Mouse (Mus musculus) liver, adult 2 months (tissue): ENCODE results near the gene Kif3a. TPM values are rescaled to one million over a fixed set of nuclear protein-coding genes. Genes with fewer than 3 reads are reported as not detected.

Experiments used
- DNase-seq: peaks from one replicate; pipeline ENCODE4 v3.0.0-alpha.2; 2011; ENCODE audit warnings: low read depth, low spot score; ENCODE audit errors: extremely low read depth
- H3K27ac ChIP-seq: fragments of 200-500 bp; replicated peaks from 2 replicates; pipeline ENCODE4 v1.5.1; 2012; ENCODE audit warnings: low read depth, mild to moderate bottlenecking, control low read depth, inconsistent platforms, low read length; ENCODE audit not compliant: insufficient read depth
- H3K27me3 ChIP-seq: fragments of 200-500 bp; 2 replicates; pipeline ENCODE4 v1.6.1; 2012; ENCODE audit warnings: mild to moderate bottlenecking, moderate library complexity, low read length, inconsistent platforms; ENCODE audit not compliant: control insufficient read depth, insufficient read depth
- H3K36me3 ChIP-seq: fragments of 200-500 bp; 2 replicates; pipeline ENCODE4 v1.6.1; 2012; ENCODE audit warnings: low read length, inconsistent platforms; ENCODE audit not compliant: control insufficient read depth, insufficient read depth
- H3K4me1 ChIP-seq: fragments of 200-500 bp; 2 replicates; pipeline ENCODE4 v1.6.1; 2011; ENCODE audit warnings: low read length; ENCODE audit not compliant: control insufficient read depth, insufficient read depth
- H3K4me3 ChIP-seq: fragments of 200-500 bp; 2 replicates; pipeline ENCODE4 v1.5.1; 2011; ENCODE audit warnings: low read depth, mild to moderate bottlenecking, control low read depth, low read length, moderate library complexity; ENCODE audit not compliant: insufficient read depth
- H3K79me2 ChIP-seq: fragments of 200-500 bp; 2 replicates; pipeline ENCODE4 v1.6.1; 2012; ENCODE audit warnings: inconsistent platforms, mild to moderate bottlenecking, low read length, moderate library complexity; ENCODE audit not compliant: control insufficient read depth, insufficient read depth
- H3K9ac ChIP-seq: fragments of 200-500 bp; 2 replicates; pipeline ENCODE4 v1.6.1; 2012; ENCODE audit warnings: low read depth, mild to moderate bottlenecking, control low read depth, inconsistent platforms, low read length
- CTCF ChIP-seq: fragments of 200-500 bp; IDR thresholded peaks from 2 replicates; pipeline ENCODE4 v1.5.1; 2011; ENCODE audit warnings: low read depth, low read length, control low read depth
- POLR2A ChIP-seq: fragments of 200-500 bp; IDR thresholded peaks from 2 replicates; pipeline ENCODE4 v1.6.1; 2011; ENCODE audit warnings: low read length, control low read depth; ENCODE audit not compliant: insufficient read depth; ENCODE audit errors: extremely low read depth
- WGBS: fragments of 180-500 bp; shearing (Covaris S2); methylation state at CpG from one replicate; pipeline ENCODE4 v1.1.7; 2018; 5-methylcytosine and 5-hydroxymethylcytosine counted together
- polyA plus RNA-seq: library from polyadenylated mRNA; depleted of rRNA; stranded (reverse); fragments of >200 nt; gene quantifications from 2 replicates; pipeline ENCODE4 v1.2.3, GENCODE M21; 2012
- total RNA-seq: library from RNA; depleted of rRNA; stranded (reverse); fragments of >200 nt; gene quantifications from 2 replicates; pipeline ENCODE4 v1.2.3, GENCODE M21; 2014

Gene Kif3a
- total and polyA plus RNA-seq, 2 experiments = 1.2 to 2.7 TPM

DNA sequence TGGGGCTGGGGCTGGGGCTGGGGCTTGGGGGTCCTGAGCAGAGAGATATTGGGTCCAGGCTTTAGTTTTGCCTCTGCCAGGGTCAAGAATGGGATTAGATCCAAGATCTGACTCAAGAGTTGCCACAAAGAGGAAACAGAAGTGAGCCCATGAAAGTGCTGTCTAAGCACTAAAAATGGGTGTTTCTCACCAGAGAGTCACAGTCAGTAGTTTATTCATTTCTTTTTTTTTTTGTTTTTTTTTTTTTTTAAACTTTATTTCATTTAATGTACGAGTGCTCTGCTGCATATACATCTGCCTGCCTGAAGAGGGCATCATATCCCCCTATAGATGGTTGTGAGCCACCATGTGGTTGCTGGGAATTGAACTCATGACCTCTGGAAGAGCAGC, 35.0 kb upstream of the Kif3a start:
- Histone ChIP-seq H3K9ac (no peak overlapping the region), H3K27me3 (no peaks in the 10 kb centered on the region), H3K79me2 (no peaks in the 10 kb centered on the region), H3K27ac (no peak overlapping the region), H3K4me1 (peaks cover 3% of the 10 kb centered on the region; the same call in 1 of the 2 replicates), H3K36me3 (no peaks in the 10 kb centered on the region), H3K4me3 (no peak overlapping the region)
- peak; percentile 24 for DNase-seq
- WGBS = 90% methylated on average over 1 of the region's 1 CpGs
- TF ChIP-seq CTCF (no peak), POLR2A (no peak)

DNA sequence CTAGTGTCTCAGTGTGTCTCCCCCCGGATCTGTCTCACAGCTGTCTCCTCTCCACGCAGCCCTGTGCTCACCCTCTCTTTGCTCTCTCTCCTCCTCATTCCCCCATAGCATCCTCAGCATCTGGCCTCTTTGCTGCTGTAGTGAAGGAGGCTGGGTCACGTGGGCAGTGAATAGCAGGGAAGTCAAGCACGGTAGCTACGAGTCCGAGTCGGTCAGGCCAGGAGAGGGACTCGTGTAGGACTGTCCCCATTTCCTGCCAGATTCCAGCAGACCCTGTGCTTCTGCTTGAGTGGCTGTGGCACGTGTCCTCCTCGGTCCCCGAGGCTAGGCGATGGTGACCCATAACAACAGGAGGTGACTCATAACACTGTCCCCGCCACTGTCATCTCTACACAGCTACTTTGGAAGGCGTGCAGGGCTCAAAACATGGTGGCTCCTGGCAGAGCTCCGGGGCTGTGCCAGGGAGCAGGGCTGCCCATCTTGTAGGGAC, 28.1 kb upstream of the Kif3a start:
- H3K36me3 ChIP-seq = no peaks in the 10 kb centered on the region
- H3K79me2 ChIP-seq = no peaks in the 10 kb centered on the region
- no peaks in the 10 kb centered on the region for H3K27me3 ChIP-seq
- no peak overlapping the region for H3K27ac ChIP-seq
- TF ChIP-seq POLR2A (no peak), CTCF (no peak)
- no peak for DNase-seq
- 77% methylated on average over 15 of the region's 15 CpGs for WGBS
- H3K4me3 ChIP-seq = no peak overlapping the region
- no peaks in the 10 kb centered on the region for H3K4me1 ChIP-seq
- no peak overlapping the region for H3K9ac ChIP-seq

DNA sequence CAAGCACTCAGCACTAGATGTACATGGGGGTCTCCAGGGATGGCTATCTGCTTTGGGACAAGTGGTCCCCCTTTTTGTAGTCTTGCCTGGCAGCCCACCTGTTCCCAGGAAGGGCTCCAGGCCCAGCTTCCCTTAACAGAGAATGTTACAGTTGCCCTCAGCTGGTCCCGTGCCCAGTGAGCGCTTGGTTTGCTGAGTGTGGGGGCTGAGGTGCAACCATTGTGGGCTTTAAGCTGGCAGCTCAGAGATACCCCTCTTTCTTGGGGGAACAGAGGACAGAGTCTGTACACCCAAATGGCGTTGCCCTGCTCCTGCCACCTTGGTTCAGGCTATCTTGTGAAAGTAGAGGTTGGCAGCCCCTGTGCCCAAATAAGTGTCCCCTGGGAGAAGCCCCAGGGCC, 26.8 kb upstream of the Kif3a start:
- H3K36me3 ChIP-seq = no peaks in the 10 kb centered on the region
- no peak for DNase-seq
- no peaks in the 10 kb centered on the region for H3K79me2 ChIP-seq
- TF ChIP-seq POLR2A (no peak), CTCF (no peak)
- WGBS = 88% methylated on average over 3 of the region's 3 CpGs
- H3K4me1 ChIP-seq = no peaks in the 10 kb centered on the region
- no peak overlapping the region for H3K4me3 ChIP-seq
- no peaks in the 10 kb centered on the region for H3K27me3 ChIP-seq
- H3K9ac ChIP-seq = no peak overlapping the region
- H3K27ac ChIP-seq = no peak overlapping the region

DNA sequence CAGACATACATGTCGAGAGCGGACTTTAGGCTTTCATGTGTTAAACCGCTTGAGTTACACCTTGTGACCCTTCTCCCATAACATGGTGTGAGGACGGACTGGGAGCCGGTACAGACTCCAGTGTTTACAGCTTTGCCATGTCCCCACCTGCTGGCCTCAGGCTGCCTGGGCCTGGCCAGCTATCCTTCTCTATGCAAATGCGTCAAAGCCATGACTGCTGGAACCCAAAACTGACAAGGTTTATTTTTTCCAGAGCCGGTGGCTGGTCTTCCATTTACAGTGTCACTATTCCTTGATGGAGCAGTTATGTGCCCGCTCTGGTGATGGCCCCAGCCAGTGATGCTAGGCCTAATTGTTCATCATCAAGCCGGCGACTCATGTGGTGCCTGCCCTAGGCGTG, 26.0 kb upstream of the Kif3a start:
- Histone ChIP-seq H3K4me1 (no peaks in the 10 kb centered on the region), H3K36me3 (no peaks in the 10 kb centered on the region), H3K4me3 (no peak overlapping the region), H3K27ac (no peak overlapping the region), H3K79me2 (no peaks in the 10 kb centered on the region), H3K27me3 (no peaks in the 10 kb centered on the region), H3K9ac (no peak overlapping the region)
- no peak for DNase-seq
- no peak for TF ChIP-seq CTCF
- no peak for TF ChIP-seq POLR2A
- WGBS = 86% methylated on average over 11 of the region's 11 CpGs

DNA sequence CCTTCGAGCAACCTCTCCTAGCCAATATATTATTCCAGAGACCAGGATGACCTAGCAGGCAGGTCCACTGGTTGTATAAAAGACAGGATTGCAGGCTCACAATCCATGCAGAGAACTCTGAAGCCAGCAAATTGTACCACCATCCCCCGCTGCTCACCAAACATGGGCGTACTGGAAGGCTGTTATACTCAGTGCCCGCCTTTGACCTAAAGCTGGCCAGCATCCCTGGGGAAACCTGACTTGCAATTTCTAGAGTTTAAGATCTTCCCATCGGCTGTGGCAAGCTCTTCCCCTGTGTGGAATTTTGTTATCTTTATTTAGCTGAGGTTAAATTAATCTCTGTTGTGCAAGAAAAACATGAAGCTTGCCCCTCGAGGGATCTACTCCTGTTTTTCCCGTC, 24.2 kb upstream of the Kif3a start:
- Histone ChIP-seq H3K27me3 (no peaks in the 10 kb centered on the region), H3K4me1 (no peaks in the 10 kb centered on the region), H3K27ac (no peak overlapping the region), H3K9ac (no peak overlapping the region), H3K4me3 (no peak overlapping the region), H3K36me3 (no peaks in the 10 kb centered on the region), H3K79me2 (no peaks in the 10 kb centered on the region)
- no peak for DNase-seq
- WGBS = 50% methylated on average over 7 of the region's 7 CpGs
- TF ChIP-seq CTCF (no peak), POLR2A (no peak)

DNA sequence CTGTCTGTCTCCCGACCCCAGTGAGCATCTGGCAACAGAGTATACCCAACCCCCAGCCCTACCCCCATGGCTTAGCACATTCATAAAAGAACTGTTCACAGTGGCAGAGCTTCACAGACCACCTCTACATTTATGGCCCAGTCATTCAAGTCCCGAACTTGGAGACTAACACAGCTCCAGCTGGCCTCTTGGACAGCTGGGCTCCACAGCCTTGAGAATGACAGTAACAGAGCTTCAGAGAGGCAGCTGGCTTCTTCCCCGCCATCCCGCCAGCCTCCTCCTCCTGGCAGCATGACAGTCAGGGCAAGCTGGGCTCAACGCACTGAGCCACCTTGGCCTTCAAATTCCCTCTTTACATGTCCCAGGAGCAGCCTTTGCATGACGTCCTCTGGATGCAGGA, 20.9 kb upstream of the Kif3a start:
- Histone ChIP-seq H3K4me1 (no peaks in the 10 kb centered on the region), H3K27ac (no peak overlapping the region), H3K36me3 (no peaks in the 10 kb centered on the region), H3K9ac (no peak overlapping the region), H3K79me2 (no peaks in the 10 kb centered on the region), H3K27me3 (no peaks in the 10 kb centered on the region), H3K4me3 (no peak overlapping the region)
- no peak for DNase-seq
- whole genome bisulfite sequencing = 84% methylated on average over 6 of the region's 6 CpGs
- TF ChIP-seq CTCF (no peak), POLR2A (no peak)
